Mouse (Mus musculus): ENCODE results near the gene Tub. TPM values are rescaled to one million over a fixed set of nuclear protein-coding genes. Genes with fewer than 3 reads are reported as not detected.

The Tub gene
- polyA plus RNA-seq, 1 experiment from 2014 or later, result 3.0 TPM

GRCm38 (mm10) chr7:109016378-109016923 is 66.3 kb downstream of the Tub start:
- H3K4me1 ChIP-seq (replicated peaks), result no peaks in the 10 kb centered on the region
- no peak overlapping the region for H3K4me3 ChIP-seq (replicated peaks)
- no peaks in the 10 kb centered on the region for H3K9me3 ChIP-seq
- no peak overlapping the region for H3K4me2 ChIP-seq (replicated peaks)
- H3K36me3 ChIP-seq, result no peaks in the 10 kb centered on the region
- H3K9ac ChIP-seq, result no peak overlapping the region
- peak; percentile 49 for ATAC-seq
- peaks cover 14% of the 10 kb centered on the region for H3K27me3 ChIP-seq (replicated peaks)
- WGBS, result 48% methylated on average over 5 of the region's 5 CpGs
- no peak overlapping the region for H3K27ac ChIP-seq

GRCm38 (mm10) chr7:109019243-109019642 is 69.1 kb downstream of the Tub start:
- H3K9ac ChIP-seq, result no peak overlapping the region
- H3K4me3 ChIP-seq (replicated peaks), result no peak overlapping the region
- no peak overlapping the region for H3K4me2 ChIP-seq (replicated peaks)
- no peak for ATAC-seq
- no peak overlapping the region for H3K27ac ChIP-seq
- no peaks in the 10 kb centered on the region for H3K9me3 ChIP-seq
- H3K27me3 ChIP-seq (replicated peaks), result no peaks in the 10 kb centered on the region
- H3K36me3 ChIP-seq, result no peaks in the 10 kb centered on the region
- H3K4me1 ChIP-seq (replicated peaks), result no peaks in the 10 kb centered on the region
- WGBS, result 83% methylated on average over 7 of the region's 7 CpGs

- H3K4me2 ChIP-seq (replicated peaks), result no peak overlapping the region
- WGBS, result 13% methylated on average over 3 of the region's 3 CpGs
- H3K9me3 ChIP-seq, result no peaks in the 10 kb centered on the region
- H3K36me3 ChIP-seq, result no peaks in the 10 kb centered on the region
- no peaks in the 10 kb centered on the region for H3K27me3 ChIP-seq (replicated peaks)
- no peak overlapping the region for H3K27ac ChIP-seq
- no peaks in the 10 kb centered on the region for H3K4me1 ChIP-seq (replicated peaks)
- H3K9ac ChIP-seq, result no peak overlapping the region
- peak; percentile 58 for ATAC-seq
- no peak overlapping the region for H3K4me3 ChIP-seq (replicated peaks)
Observed at GRCm38 (mm10) chr7:109021428-109021827, 71.3 kb downstream of the Tub start.

- Histone ChIP-seq H3K27me3 (replicated peaks) (no peaks in the 10 kb centered on the region), H3K4me1 (replicated peaks) (no peaks in the 10 kb centered on the region)
- ATAC-seq, result no peak
Observed at GRCm38 (mm10) chr7:109025743-109026142, 75.6 kb downstream of the Tub start.

GRCm38 (mm10) chr7:109026976-109027375 is 76.8 kb downstream of the Tub start:
- Histone ChIP-seq H3K27ac (no peak overlapping the region), H3K9me3 (no peaks in the 10 kb centered on the region), H3K36me3 (no peaks in the 10 kb centered on the region), H3K4me1 (replicated peaks) (no peaks in the 10 kb centered on the region), H3K4me3 (replicated peaks) (no peak overlapping the region), H3K4me2 (replicated peaks) (no peak overlapping the region), H3K9ac (no peak overlapping the region), H3K27me3 (replicated peaks) (no peaks in the 10 kb centered on the region)
- no peak for ATAC-seq
- WGBS, result 91% methylated on average over 9 of the region's 9 CpGs

More at GRCm38 (mm10) chr7:109025743-109026142, 75.6 kb downstream of the Tub start:
- Histone ChIP-seq H3K9ac (no peak overlapping the region), H3K9me3 (no peaks in the 10 kb centered on the region), H3K4me2 (replicated peaks) (no peak overlapping the region), H3K36me3 (no peaks in the 10 kb centered on the region), H3K4me3 (replicated peaks) (no peak overlapping the region), H3K27ac (no peak overlapping the region)
- WGBS, result 72% methylated on average over 7 of the region's 7 CpGs

GRCm38 (mm10) chr7:109027721-109028120 is 77.6 kb downstream of the Tub start:
- Histone ChIP-seq H3K9ac (no peak overlapping the region), H3K27me3 (replicated peaks) (no peaks in the 10 kb centered on the region), H3K36me3 (no peaks in the 10 kb centered on the region), H3K27ac (no peak overlapping the region), H3K4me3 (replicated peaks) (no peak overlapping the region), H3K9me3 (no peaks in the 10 kb centered on the region), H3K4me1 (replicated peaks) (no peaks in the 10 kb centered on the region), H3K4me2 (replicated peaks) (no peak overlapping the region)
- WGBS, result 94% methylated on average over 7 of the region's 7 CpGs
- no peak for ATAC-seq

- no peak overlapping the region for H3K4me3 ChIP-seq (replicated peaks)
- no peak for ATAC-seq
- no peak overlapping the region for H3K27ac ChIP-seq
- no peaks in the 10 kb centered on the region for H3K36me3 ChIP-seq
- WGBS, result 32% methylated on average over 6 of the region's 6 CpGs
- no peak overlapping the region for H3K4me2 ChIP-seq (replicated peaks)
- H3K9me3 ChIP-seq, result no peaks in the 10 kb centered on the region
- H3K9ac ChIP-seq, result no peak overlapping the region
- no peaks in the 10 kb centered on the region for H3K27me3 ChIP-seq (replicated peaks)
- H3K4me1 ChIP-seq (replicated peaks), result no peaks in the 10 kb centered on the region
Observed at GRCm38 (mm10) chr7:109028204-109028603, 78.1 kb downstream of the Tub start.

GRCm38 (mm10) chr7:109029961-109030465 is 79.9 kb downstream of the Tub start:
- no peaks in the 10 kb centered on the region for H3K27me3 ChIP-seq (replicated peaks)
- H3K27ac ChIP-seq, result no peak overlapping the region
- no peaks in the 10 kb centered on the region for H3K36me3 ChIP-seq
- H3K4me2 ChIP-seq (replicated peaks), result no peak overlapping the region
- no peaks in the 10 kb centered on the region for H3K4me1 ChIP-seq (replicated peaks)
- no peak for ATAC-seq
- 85% methylated on average over 6 of the region's 6 CpGs for WGBS
- H3K9me3 ChIP-seq, result no peaks in the 10 kb centered on the region
- no peak overlapping the region for H3K9ac ChIP-seq
- no peak overlapping the region for H3K4me3 ChIP-seq (replicated peaks)

GRCm38 (mm10) chr7:109031331-109031730 is 81.2 kb downstream of the Tub start:
- Histone ChIP-seq H3K27me3 (replicated peaks) (no peaks in the 10 kb centered on the region), H3K4me3 (replicated peaks) (no peak overlapping the region), H3K9ac (no peak overlapping the region), H3K4me1 (replicated peaks) (no peaks in the 10 kb centered on the region), H3K4me2 (replicated peaks) (no peak overlapping the region), H3K36me3 (no peaks in the 10 kb centered on the region), H3K27ac (no peak overlapping the region), H3K9me3 (no peaks in the 10 kb centered on the region)
- 94% methylated on average over 3 of the region's 3 CpGs for WGBS
- no peak for ATAC-seq

- Histone ChIP-seq H3K9ac (no peak overlapping the region), H3K36me3 (no peaks in the 10 kb centered on the region), H3K9me3 (no peaks in the 10 kb centered on the region), H3K4me2 (replicated peaks) (no peak overlapping the region), H3K4me1 (replicated peaks) (no peaks in the 10 kb centered on the region), H3K27ac (no peak overlapping the region), H3K27me3 (replicated peaks) (no peaks in the 10 kb centered on the region), H3K4me3 (replicated peaks) (no peak overlapping the region)
- 71% methylated on average over 2 of the region's 2 CpGs for WGBS
- no peak for ATAC-seq
Observed at GRCm38 (mm10) chr7:109032054-109032453, 81.9 kb downstream of the Tub start.

- H3K27me3 ChIP-seq (replicated peaks), result no peaks in the 10 kb centered on the region
- no peaks in the 10 kb centered on the region for H3K4me1 ChIP-seq (replicated peaks)
- no peak for ATAC-seq
- H3K4me3 ChIP-seq (replicated peaks), result no peak overlapping the region
- H3K27ac ChIP-seq, result no peak overlapping the region
- no peak overlapping the region for H3K9ac ChIP-seq
- H3K36me3 ChIP-seq, result no peaks in the 10 kb centered on the region
- H3K9me3 ChIP-seq, result no peaks in the 10 kb centered on the region
- H3K4me2 ChIP-seq (replicated peaks), result no peak overlapping the region
- 75% methylated on average over 8 of the region's 8 CpGs for WGBS
Observed at GRCm38 (mm10) chr7:109038121-109038735, 88.1 kb downstream of the Tub start.

GRCm38 (mm10) chr7:109038987-109039386 is 88.8 kb downstream of the Tub start:
- Histone ChIP-seq H3K27me3 (replicated peaks) (no peaks in the 10 kb centered on the region), H3K4me2 (replicated peaks) (no peak overlapping the region), H3K9ac (no peak overlapping the region), H3K4me3 (replicated peaks) (no peak overlapping the region), H3K36me3 (no peaks in the 10 kb centered on the region), H3K9me3 (no peaks in the 10 kb centered on the region), H3K4me1 (replicated peaks) (no peaks in the 10 kb centered on the region), H3K27ac (no peak overlapping the region)
- WGBS, result 48% methylated on average over 1 of the region's 1 CpGs
- no peak for ATAC-seq

GRCm38 (mm10) chr7:109039445-109039844 is 89.3 kb downstream of the Tub start:
- H3K27me3 ChIP-seq (replicated peaks), result no peaks in the 10 kb centered on the region
- H3K36me3 ChIP-seq, result no peaks in the 10 kb centered on the region
- no peak overlapping the region for H3K27ac ChIP-seq
- H3K9me3 ChIP-seq, result no peaks in the 10 kb centered on the region
- 81% methylated on average over 5 of the region's 5 CpGs for WGBS
- no peak for ATAC-seq
- no peaks in the 10 kb centered on the region for H3K4me1 ChIP-seq (replicated peaks)
- H3K9ac ChIP-seq, result no peak overlapping the region
- H3K4me3 ChIP-seq (replicated peaks), result no peak overlapping the region
- no peak overlapping the region for H3K4me2 ChIP-seq (replicated peaks)
